Mouse (Mus musculus) bone marrow, adult 2 months (tissue): ENCODE results near the gene Foxn2. TPM values are rescaled to one million over a fixed set of nuclear protein-coding genes. Genes with fewer than 3 reads are reported as not detected.

Source experiments
- H3K27ac ChIP-seq: fragments of 200-500 bp; 2 replicates; pipeline ENCODE4 v1.5.1; 2012; ENCODE audit warnings: low read depth, mild to moderate bottlenecking, control low read depth, inconsistent platforms, low read length; ENCODE audit not compliant: control insufficient read depth, poor library complexity, insufficient read depth
- H3K4me1 ChIP-seq: fragments of 200-500 bp; 2 replicates; pipeline ENCODE4 v1.6.1; 2011; ENCODE audit warnings: low read length; ENCODE audit not compliant: control insufficient read depth, insufficient read depth
- H3K4me3 ChIP-seq: fragments of 200-500 bp; replicated peaks from 2 replicates; pipeline ENCODE3; 2011; ENCODE audit warnings: mild to moderate bottlenecking, low read depth, low read length, control low read depth; ENCODE audit not compliant: control insufficient read depth
- CTCF ChIP-seq: fragments of 200-500 bp; IDR thresholded peaks from 2 replicates; pipeline ENCODE4 v1.5.1; 2011; ENCODE audit warnings: low read length, control low read depth; ENCODE audit not compliant: control insufficient read depth, insufficient read depth
- POLR2A ChIP-seq: fragments of 200-500 bp; IDR thresholded peaks from 2 replicates; pipeline ENCODE4 v1.6.1; 2011; ENCODE audit warnings: low read depth, mild to moderate bottlenecking, control low read depth, low read length, borderline replicate concordance; ENCODE audit not compliant: control insufficient read depth
- WGBS: fragments of 180-500 bp; shearing (Covaris S2); methylation state at CpG from one replicate; pipeline ENCODE4 v1.1.7; 2018; 5-methylcytosine and 5-hydroxymethylcytosine counted together
- polyA plus RNA-seq: library from polyadenylated mRNA; stranded (reverse); fragments of >200 nt; gene quantifications from 2 replicates; pipeline ENCODE4 v1.2.4, GENCODE M21; 2011; ENCODE audit warnings: low replicate concordance; ENCODE audit not compliant: missing spikeins, insufficient read depth, insufficient read length

The Foxn2 gene
- polyA plus RNA-seq, 1 experiment: 7.4 TPM

GRCm38 (mm10) chr17:88409706-88410105 lies 30.8 kb upstream of the Foxn2 start:
- no peak for TF ChIP-seq POLR2A
- TF ChIP-seq CTCF: no peak

GRCm38 (mm10) chr17:88413155-88413836 lies 27.2 kb upstream of the Foxn2 start:
- 56% methylated on average over 1 of the region's 1 CpGs for WGBS
- H3K27ac ChIP-seq: no peak overlapping the region
- no peaks in the 10 kb centered on the region for H3K4me1 ChIP-seq
- no peak overlapping the region for H3K4me3 ChIP-seq
- no peak for TF ChIP-seq CTCF
- no peak for TF ChIP-seq POLR2A

More at GRCm38 (mm10) chr17:88409706-88410105, 30.8 kb upstream of the Foxn2 start:
- WGBS: 82% methylated on average over 3 of the region's 3 CpGs
- Histone ChIP-seq H3K4me3 (no peak overlapping the region), H3K27ac (no peak overlapping the region), H3K4me1 (no peaks in the 10 kb centered on the region)

- Histone ChIP-seq H3K4me1 (no peaks in the 10 kb centered on the region), H3K4me3 (no peak overlapping the region), H3K27ac (no peak overlapping the region)
- WGBS: 75% methylated on average over 4 of the region's 4 CpGs
- TF ChIP-seq CTCF: no peak
- TF ChIP-seq POLR2A: no peak
These were observed 20.1 kb upstream of the Foxn2 start for GRCm38 (mm10) chr17:88420426-88420825.

GRCm38 (mm10) chr17:88421246-88421645 lies 19.3 kb upstream of the Foxn2 start:
- Histone ChIP-seq H3K4me3 (no peak overlapping the region), H3K4me1 (no peaks in the 10 kb centered on the region), H3K27ac (no peak overlapping the region)
- 61% methylated on average over 6 of the region's 6 CpGs for WGBS
- TF ChIP-seq POLR2A: no peak
- TF ChIP-seq CTCF: no peak

GRCm38 (mm10) chr17:88430719-88431118 lies 9.8 kb upstream of the Foxn2 start:
- H3K4me1 ChIP-seq: no peaks in the 10 kb centered on the region; the same call in 1 of the 2 replicates
- H3K27ac ChIP-seq: no peak overlapping the region
- no peak for TF ChIP-seq CTCF
- TF ChIP-seq POLR2A: no peak
- no peak overlapping the region for H3K4me3 ChIP-seq
- 71% methylated on average over 2 of the region's 2 CpGs for WGBS

- 17% methylated on average over 12 of the region's 12 CpGs for WGBS
- TF ChIP-seq CTCF (no peak), POLR2A (no peak)
These were observed 9.0 kb upstream of the Foxn2 start for GRCm38 (mm10) chr17:88431486-88431885.

GRCm38 (mm10) chr17:88431987-88432386 lies 8.5 kb upstream of the Foxn2 start:
- WGBS: 65% methylated on average over 10 of the region's 10 CpGs
- H3K4me1 ChIP-seq: no peaks in the 10 kb centered on the region; the same call in 1 of the 2 replicates
- H3K4me3 ChIP-seq: no peak overlapping the region
- TF ChIP-seq CTCF: no peak
- no peak for TF ChIP-seq POLR2A
- H3K27ac ChIP-seq: no peak overlapping the region

More at GRCm38 (mm10) chr17:88431486-88431885, 9.0 kb upstream of the Foxn2 start:
- no peak overlapping the region for H3K27ac ChIP-seq
- no peaks in the 10 kb centered on the region; the same call in 1 of the 2 replicates for H3K4me1 ChIP-seq
- no peak overlapping the region for H3K4me3 ChIP-seq

GRCm38 (mm10) chr17:88435322-88435721 lies 5.2 kb upstream of the Foxn2 start:
- no peak for TF ChIP-seq POLR2A
- TF ChIP-seq CTCF: no peak
- WGBS: 39% methylated on average over 10 of the region's 10 CpGs
- Histone ChIP-seq H3K4me1 (no peaks in the 10 kb centered on the region; the same call in 1 of the 2 replicates), H3K4me3 (no peak overlapping the region), H3K27ac (no peak overlapping the region)
